Mouse (Mus musculus) lung, embryonic 14.5 days (tissue): ENCODE results near the gene Minar1. TPM values are rescaled to one million over a fixed set of nuclear protein-coding genes. Genes with fewer than 3 reads are reported as not detected.

Experiments
- ATAC-seq: fragments of 200-750 bp; cut with Nextera tagmentation; 2 replicates; pipeline ENCODE4 v1.8.0; 2017; ENCODE audit warnings: mild to moderate bottlenecking, moderate TSS enrichment, moderate library complexity; ENCODE audit not compliant: insufficient read depth
- DNase-seq: peaks from one replicate; pipeline ENCODE4 v3.0.0-alpha.2; 2015
- H3K27ac ChIP-seq: fragments of 300-500 bp; sonication (generic); 2 replicates; pipeline ENCODE4 v1.5.1; 2014; ENCODE audit warnings: low read depth, mild to moderate bottlenecking, moderate library complexity
- H3K27me3 ChIP-seq: fragments of 300-500 bp; sonication (generic); 2 replicates; pipeline ENCODE4 v1.6.1; 2014; ENCODE audit warnings: low read length, control low read depth; ENCODE audit not compliant: insufficient read depth
- H3K36me3 ChIP-seq: fragments of 300-500 bp; sonication (generic); 2 replicates; pipeline ENCODE4 v1.6.1; 2014; ENCODE audit warnings: control low read depth; ENCODE audit not compliant: insufficient read depth
- H3K4me1 ChIP-seq: fragments of 300-500 bp; sonication (generic); 2 replicates; pipeline ENCODE4 v1.6.1; 2014; ENCODE audit warnings: antibody characterized with exemption, control low read depth; ENCODE audit not compliant: insufficient read depth
- H3K4me2 ChIP-seq: fragments of 300-500 bp; sonication (generic); 2 replicates; pipeline ENCODE4 v1.6.1; 2014; ENCODE audit warnings: mild to moderate bottlenecking
- H3K4me3 ChIP-seq: fragments of 300-500 bp; sonication (generic); 2 replicates; pipeline ENCODE4 v1.5.1; 2014; ENCODE audit warnings: low read depth, low read length
- H3K9ac ChIP-seq: fragments of 300-500 bp; sonication (generic); 2 replicates; pipeline ENCODE4 v1.6.1; 2014
- H3K9me3 ChIP-seq: fragments of 300-500 bp; sonication (generic); 2 replicates; pipeline ENCODE4 v1.6.1; 2016; ENCODE audit warnings: low read depth, low read length, control low read depth
- CTCF ChIP-seq: IDR thresholded peaks from 2 replicates; pipeline ENCODE4 v1.5.1; 2016; ENCODE audit warnings: antibody characterized with exemption, low read depth
- WGBS: fragments of 180-500 bp; shearing (Covaris S2); extraction: QIAGEN DNeasy Blood & Tissue Kit; methylation state at CpG from one replicate; pipeline ENCODE4 v1.1.7; 2014; 5-methylcytosine and 5-hydroxymethylcytosine counted together
- polyA plus RNA-seq: library from polyadenylated mRNA; unstranded; fragments of >200 nt; fragmentation: Nextera tagmentation; extraction: Ambion mirVana; gene quantifications from 2 replicates; pipeline ENCODE4 v1.2.1, GENCODE M21; 2014

Gene Minar1
- 0.03 TPM in 1 of 2 replicates, not detected in the other for polyA plus RNA-seq

DNA sequence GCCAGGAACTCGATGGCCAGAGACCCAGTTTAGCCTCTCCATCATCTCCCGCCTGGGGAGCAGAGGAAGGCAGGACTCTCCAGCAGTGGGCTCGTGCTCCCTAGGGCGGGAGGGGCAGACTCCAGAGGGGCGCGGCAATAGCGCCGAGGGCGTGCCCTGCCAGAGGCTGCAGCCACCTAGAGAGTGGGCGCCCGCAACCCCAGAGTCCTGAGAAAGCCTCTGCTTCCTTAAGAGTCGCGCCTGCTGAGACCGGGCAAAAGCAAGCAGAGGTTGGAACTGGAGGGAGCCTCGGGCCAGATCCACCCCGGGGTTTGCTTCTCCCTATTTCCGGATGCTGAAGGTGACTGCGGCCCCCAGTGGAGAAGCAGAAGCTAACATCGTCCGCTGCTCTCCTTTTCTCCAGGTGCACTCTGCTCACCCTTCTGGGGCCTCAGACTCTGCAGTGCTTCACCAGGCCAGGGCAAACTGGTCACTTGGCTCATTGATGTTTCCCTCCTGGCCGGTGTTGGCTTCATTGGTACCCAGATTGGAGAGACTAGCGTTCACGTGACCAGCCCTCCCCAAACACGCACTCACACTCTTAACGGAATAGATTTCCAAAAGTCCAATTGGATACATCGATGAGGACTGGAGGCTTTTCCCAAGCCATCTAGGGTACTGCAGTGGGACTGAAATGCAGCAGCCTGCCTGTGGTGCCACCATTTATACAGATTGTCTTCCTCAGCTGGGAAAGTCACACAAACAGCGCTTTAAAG is at the start of gene Minar1:
TSS of gene Minar1 (minus strand) at position 120 of the 755 bp plus-strand sequence.
- Histone ChIP-seq H3K4me3 (peak within 1 kb of the TSS; percentile 41), H3K4me1 (no peaks in the 10 kb centered on the region), H3K27me3 (peaks cover 27% of the 10 kb centered on the region), H3K36me3 (no peaks in the 10 kb centered on the region), H3K9me3 (no peaks in the 10 kb centered on the region), H3K9ac (peak within 1 kb of the TSS; percentile 23; the same call in 1 of the 2 replicates), H3K27ac (no peak within 1 kb of the TSS), H3K4me2 (peak within 1 kb of the TSS; percentile 84)
- whole genome bisulfite sequencing = under 1% methylated on average over 27 of the region's 27 CpGs
- DNase-seq (peak; percentile 56), ATAC-seq (peak; percentile 89)
- peak; percentile 53 for TF ChIP-seq CTCF

DNA sequence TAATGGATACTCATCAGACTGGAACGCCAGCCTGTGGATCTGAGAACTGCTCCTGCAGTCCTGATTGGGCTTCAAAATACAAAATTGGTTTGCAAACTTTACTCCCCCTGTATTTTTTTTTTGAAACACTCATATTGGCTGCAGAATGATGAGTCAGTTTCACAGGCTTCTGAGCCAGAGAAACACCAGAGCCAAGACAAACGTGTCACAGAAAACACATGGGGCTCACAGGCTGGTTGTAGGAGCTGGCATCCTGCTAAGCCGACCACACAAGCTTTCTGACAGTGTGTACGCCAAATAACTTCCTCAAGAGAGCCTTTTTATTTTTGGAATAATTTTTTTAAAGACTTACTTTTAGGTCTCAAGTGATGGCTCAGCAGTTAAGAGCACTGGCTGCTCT is 47.0 kb upstream of the Minar1 start:
- no peak for TF ChIP-seq CTCF
- no peak for ATAC-seq
- Histone ChIP-seq H3K27ac (no peak overlapping the region), H3K4me1 (no peaks in the 10 kb centered on the region), H3K9ac (no peak overlapping the region), H3K27me3 (no peaks in the 10 kb centered on the region), H3K4me2 (no peak overlapping the region), H3K9me3 (no peaks in the 10 kb centered on the region), H3K36me3 (no peaks in the 10 kb centered on the region), H3K4me3 (no peak overlapping the region)
- no peak for DNase-seq
- WGBS = 71% methylated on average over 4 of the region's 4 CpGs

DNA sequence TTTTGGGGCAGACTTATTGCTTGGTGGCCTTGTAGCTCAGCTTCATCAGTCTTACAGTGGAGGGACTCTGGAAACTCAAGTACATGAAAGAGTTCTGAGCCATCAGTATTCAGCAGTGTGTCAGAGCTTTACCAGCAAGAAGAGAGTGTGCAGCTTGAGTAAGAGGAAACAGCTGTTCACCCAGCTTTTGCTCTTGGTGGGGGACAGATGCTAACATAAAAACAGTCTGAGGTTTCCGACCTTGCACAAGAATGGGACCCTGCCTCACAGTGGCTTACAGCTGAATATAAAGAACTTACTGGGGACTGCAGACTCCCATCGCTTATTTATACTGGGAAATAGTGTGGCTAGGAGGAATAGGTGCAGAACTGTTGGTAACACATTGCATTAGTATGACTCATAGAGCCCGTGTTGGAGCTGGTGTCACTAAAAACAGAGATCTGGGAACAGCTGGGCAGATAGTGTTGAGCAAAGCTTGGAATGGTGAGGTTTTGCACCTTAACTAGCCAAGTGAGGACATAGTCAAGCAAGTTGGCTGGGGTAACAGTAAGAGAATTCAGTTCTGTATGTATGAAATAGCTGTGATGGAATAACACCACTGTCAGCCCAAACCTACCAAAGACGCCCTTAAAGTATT is 44.5 kb upstream of the Minar1 start:
- no peak for TF ChIP-seq CTCF
- Histone ChIP-seq H3K4me2 (no peak overlapping the region), H3K36me3 (no peaks in the 10 kb centered on the region), H3K9me3 (no peaks in the 10 kb centered on the region), H3K27me3 (no peaks in the 10 kb centered on the region), H3K27ac (no peak overlapping the region), H3K9ac (no peak overlapping the region), H3K4me3 (no peak overlapping the region), H3K4me1 (no peaks in the 10 kb centered on the region)
- WGBS = 74% methylated on average over 4 of the region's 4 CpGs
- DNase-seq = no peak
- no peak for ATAC-seq

DNA sequence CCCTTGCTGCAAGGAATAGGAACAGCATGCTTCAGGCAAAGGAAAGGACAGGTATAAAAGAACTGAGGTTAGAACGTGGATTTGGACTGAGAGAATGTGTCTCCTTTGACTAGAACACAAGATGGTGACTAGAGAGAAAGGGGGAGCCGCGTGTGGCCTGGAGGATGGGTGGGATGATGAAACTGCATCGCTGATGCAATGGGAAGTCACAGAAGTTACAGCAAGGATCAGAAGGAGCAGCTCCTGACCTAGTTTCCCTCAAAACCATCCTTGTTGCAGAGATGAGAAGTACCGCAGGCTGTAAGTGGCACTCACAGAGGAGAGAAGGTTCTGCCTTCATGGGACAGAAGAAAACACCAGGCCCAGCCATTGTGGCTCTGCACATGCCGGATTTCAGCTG is 28.0 kb upstream of the Minar1 start:
- Histone ChIP-seq H3K4me2 (no peak overlapping the region), H3K27me3 (no peaks in the 10 kb centered on the region), H3K9ac (no peak overlapping the region), H3K36me3 (no peaks in the 10 kb centered on the region), H3K27ac (no peak overlapping the region), H3K4me3 (no peak overlapping the region), H3K9me3 (no peaks in the 10 kb centered on the region), H3K4me1 (no peaks in the 10 kb centered on the region)
- no peak for ATAC-seq
- WGBS = 73% methylated on average over 6 of the region's 6 CpGs
- no peak for TF ChIP-seq CTCF
- DNase-seq = no peak

DNA sequence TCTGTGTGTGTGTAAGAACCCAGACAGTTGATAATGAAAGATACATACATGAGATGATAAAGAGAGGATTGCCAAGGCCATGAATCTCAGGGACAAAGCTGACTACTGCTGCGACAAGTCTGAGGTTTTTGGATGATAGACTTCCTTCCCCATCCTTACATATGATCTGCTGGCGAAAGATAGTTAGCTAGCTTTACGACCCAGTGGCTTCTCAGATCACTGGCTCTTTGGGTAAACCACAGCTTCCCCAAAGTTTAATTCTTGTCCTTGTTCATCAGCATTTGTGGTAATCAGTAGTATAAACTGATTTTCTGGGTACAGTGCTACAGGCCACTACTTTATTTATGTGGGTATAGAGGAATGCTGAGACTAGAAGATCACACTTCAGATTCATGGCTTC is 14.5 kb upstream of the Minar1 start:
- ATAC-seq = no peak
- no peak overlapping the region for H3K4me2 ChIP-seq
- H3K36me3 ChIP-seq = no peaks in the 10 kb centered on the region
- no peaks in the 10 kb centered on the region for H3K9me3 ChIP-seq
- no peak for TF ChIP-seq CTCF
- no peak for DNase-seq
- no peaks in the 10 kb centered on the region for H3K4me1 ChIP-seq
- H3K9ac ChIP-seq = no peak overlapping the region
- WGBS = 74% methylated on average over 3 of the region's 3 CpGs
- no peak overlapping the region for H3K27ac ChIP-seq
- H3K4me3 ChIP-seq = no peak overlapping the region
- no peaks in the 10 kb centered on the region for H3K27me3 ChIP-seq

DNA sequence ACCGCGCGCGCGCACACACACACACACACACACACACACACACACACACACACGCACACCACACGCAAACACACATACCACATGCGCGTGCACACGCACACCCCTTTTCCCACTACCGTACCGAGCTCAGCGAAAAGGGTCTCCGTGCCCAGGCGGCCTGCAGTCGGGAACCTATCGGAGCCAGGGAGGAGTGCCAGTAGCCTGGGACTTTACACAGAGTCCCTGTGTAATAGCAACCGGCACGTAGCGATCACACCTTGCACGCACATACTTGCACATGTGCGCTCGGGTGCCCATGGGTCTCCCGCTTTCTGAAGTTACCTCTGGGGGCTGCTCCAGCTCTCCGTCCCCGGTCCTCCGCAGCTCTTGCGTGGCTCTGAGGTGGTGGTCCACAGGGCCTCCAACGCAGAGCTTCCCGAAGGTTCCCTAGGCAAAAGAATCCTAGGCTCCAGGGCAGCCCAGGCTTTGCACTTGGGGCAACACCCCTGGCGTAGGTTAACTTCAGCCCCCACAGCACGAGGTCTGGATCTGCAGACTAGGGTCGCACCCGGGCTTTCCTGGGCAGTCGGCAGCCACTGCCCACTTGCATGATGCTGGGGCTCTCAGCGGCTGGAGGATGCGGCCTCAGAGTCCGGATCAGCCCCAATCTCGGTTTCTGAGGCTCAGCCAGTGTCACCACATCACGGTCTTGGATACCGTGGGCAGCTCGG is 474 bp downstream of the Minar1 start:
- Histone ChIP-seq H3K9me3 (no peaks in the 10 kb centered on the region), H3K27ac (no peak overlapping the region), H3K36me3 (no peaks in the 10 kb centered on the region), H3K4me3 (peak overlapping the region; percentile 41), H3K9ac (peak overlapping the region; percentile 23; the same call in 1 of the 2 replicates), H3K27me3 (peaks cover 27% of the 10 kb centered on the region), H3K4me2 (peak overlapping the region; percentile 84), H3K4me1 (no peaks in the 10 kb centered on the region)
- DNase-seq (peak; percentile 19), ATAC-seq (peak; percentile 63)
- TF ChIP-seq CTCF = no peak
- WGBS = 1% methylated on average over 42 of the region's 42 CpGs

DNA sequence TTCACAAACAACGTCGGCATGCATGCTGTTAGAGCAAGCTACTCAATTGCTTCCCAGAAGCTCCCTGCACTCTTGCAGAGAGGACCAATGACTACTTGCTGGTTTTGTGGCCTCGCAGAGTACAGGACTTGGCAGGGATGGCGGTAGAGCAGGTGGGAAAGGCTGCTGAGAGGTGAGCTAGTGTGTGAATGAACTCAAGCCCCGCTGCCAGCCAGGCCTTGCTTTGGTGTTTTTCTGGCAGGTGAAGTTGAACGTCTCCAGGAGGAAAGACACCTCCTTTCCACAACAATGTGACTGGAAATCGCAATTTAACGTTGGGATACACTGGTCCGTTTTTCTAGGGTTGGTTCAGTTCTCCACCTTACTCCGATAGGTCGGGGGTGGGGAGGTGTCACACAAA is 1.2 kb downstream of the Minar1 start:
- TF ChIP-seq CTCF = no peak

More for the DNA sequence above, 1.2 kb downstream of the Minar1 start:
- no peaks in the 10 kb centered on the region for H3K4me1 ChIP-seq
- H3K27ac ChIP-seq = no peak overlapping the region
- H3K4me3 ChIP-seq = no peak overlapping the region
- peaks cover 27% of the 10 kb centered on the region for H3K27me3 ChIP-seq
- no peak overlapping the region for H3K9ac ChIP-seq
- no peaks in the 10 kb centered on the region for H3K36me3 ChIP-seq
- ATAC-seq = no peak
- DNase-seq = peak; percentile 1
- no peaks in the 10 kb centered on the region for H3K9me3 ChIP-seq
- peak overlapping the region; percentile 84; the same call in 1 of the 2 replicates for H3K4me2 ChIP-seq
- WGBS = 6% methylated on average over 11 of the region's 11 CpGs
